In the genomic region with DNA sequence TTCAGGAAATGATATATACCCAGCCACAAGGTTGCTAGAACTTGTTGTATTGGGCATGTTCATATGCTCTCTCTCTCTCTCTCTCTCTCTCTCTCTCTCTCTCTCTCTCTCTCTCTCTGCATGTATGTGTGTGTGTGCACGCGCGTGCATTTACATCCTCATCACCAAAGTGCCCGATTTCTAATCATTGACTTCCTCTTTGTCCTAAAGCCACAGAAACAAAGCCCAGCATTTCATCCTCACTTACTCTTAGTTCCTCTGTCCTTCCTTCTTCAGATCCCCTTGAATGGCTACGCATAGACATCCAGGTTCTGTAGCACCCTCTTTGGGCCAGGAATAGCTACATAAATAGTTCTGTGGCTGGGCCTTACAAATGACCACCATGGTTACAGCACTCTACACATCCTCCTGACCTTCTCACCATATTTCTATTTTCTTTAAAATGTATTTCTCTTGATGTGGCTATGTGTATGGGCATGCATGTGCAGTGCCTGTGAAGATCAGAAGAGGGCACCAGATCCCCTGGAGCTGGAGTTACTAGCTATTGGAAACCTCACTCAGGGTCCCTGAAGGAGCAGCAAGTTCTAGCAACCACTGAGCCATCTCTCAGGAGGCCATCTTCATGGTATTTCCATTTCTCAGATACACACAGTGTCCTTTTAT, we compare ENCODE assay signal across 9 mouse cellular contexts.
DNase-seq lines count a peak whose midpoint lies in the region; ATAC-seq lines count a peak whose summit lies in the region.
"Had no signal": no experiment of that assay in that cellular context is flagged by ENCODE, and none has a peak within 500 bp of the region (broad histone marks: within the 10 kb centered on the region; RNA-seq: fewer than 3 reads in every experiment).

No protein-coding gene starts in this region.

- no peaks in the 10 kb centered on the region for H3K4me1 ChIP-seq in neural tube, embryonic 15.5 days
- H3K4me1 ChIP-seq: embryonic facial prominence, embryonic 15.5 days had no signal

- ATAC-seq in CD4-positive, CD25-positive, alpha-beta regulatory T cell, adult 4 months: no peak
- 0 out of 2 replicates have a peak, but pooled peaks have one; percentile 40 for ATAC-seq in erythroid progenitor cell, adult 5-6 weeks (replicated peaks; ENCODE audit: low FRiP score, poor library complexity, severe bottlenecking)
- ATAC-seq in neural tube, embryonic 15.5 days (ENCODE audit: low FRiP score): no peak

- no peak overlapping the region for H3K27ac ChIP-seq in neural tube, embryonic 15.5 days (replicated peaks)
- H3K27ac ChIP-seq: embryonic facial prominence, embryonic 15.5 days had no signal

- H3K27me3 ChIP-seq in splenic B cell, adult 2 months (ENCODE audit: control insufficient read depth, insufficient read depth, low read length, poor library complexity, severe bottlenecking): no peaks in the 10 kb centered on the region
- no peaks in the 10 kb centered on the region for H3K27me3 ChIP-seq in neural tube, embryonic 15.5 days (replicated peaks)

- H3K9ac ChIP-seq in neural tube, embryonic 15.5 days (replicated peaks): no peak overlapping the region
- H3K9ac ChIP-seq: embryonic facial prominence, embryonic 15.5 days had no signal

- no peaks in the 10 kb centered on the region for H3K9me3 ChIP-seq in neural tube, embryonic 15.5 days (replicated peaks)
- H3K9me3 ChIP-seq: embryonic facial prominence, embryonic 15.5 days had no signal

- no peak overlapping the region for H3K4me2 ChIP-seq in neural tube, embryonic 15.5 days
- H3K4me2 ChIP-seq: embryonic facial prominence, embryonic 15.5 days had no signal

- DNase-seq in CD4-positive, CD25-positive, alpha-beta regulatory T cell, adult 2 months (ENCODE audit: low read depth, low spot score): peak; percentile 30
- peak; percentile 36 to 40 for DNase-seq in kidney, postnatal 4 days
- no peak for DNase-seq in kidney, adult 11 months
- peak; percentile 8 for DNase-seq in splenic B cell, adult 2 months (ENCODE audit: low read depth, low spot score)
- DNase-seq in ovary, postnatal 14 days (ENCODE audit: low spot score): no peak

- no peaks in the 10 kb centered on the region for H3K36me3 ChIP-seq in splenic B cell, adult 2 months (ENCODE audit: control insufficient read depth, insufficient read depth, low read length, poor library complexity, severe bottlenecking)
- H3K36me3 ChIP-seq in neural tube, embryonic 15.5 days: no peaks in the 10 kb centered on the region
- H3K36me3 ChIP-seq: embryonic facial prominence, embryonic 15.5 days had no signal

- H3K4me3 ChIP-seq in neural tube, embryonic 15.5 days (replicated peaks): no peak overlapping the region
- H3K4me3 ChIP-seq: embryonic facial prominence, embryonic 15.5 days had no signal

- WGBS in neural tube, embryonic 15.5 days: 96% methylated on average over 5 of the region's 5 CpGs

Comparison
In these comparisons a context has a peak if more than half of its experiments do, and no peak if none do; other contexts are left out.
1. DNase-seq: peak in CD4-positive, CD25-positive, alpha-beta regulatory T cell, adult 2 months (single experiment), kidney, postnatal 4 days (2 of 2) and splenic B cell, adult 2 months (single experiment); none in kidney, adult 11 months (single experiment) and ovary, postnatal 14 days (single experiment).